Mouse (Mus musculus) intestine, embryonic 15.5 days (tissue): Measurements from ENCODE around the gene Zfp937. TPM values are rescaled to one million over a fixed set of nuclear protein-coding genes. Genes with fewer than 3 reads are reported as not detected.
"Not testable (repeated sequence)": the region's sequence is repeated elsewhere in the genome, so short reads cannot be mapped to it uniquely, and the experiment has no call there.

Experiments
- ATAC-seq: fragments of 200-750 bp; cut with Nextera tagmentation; 2 replicates; pipeline ENCODE4 v1.8.0; 2017; ENCODE audit warnings: moderate TSS enrichment, moderate library complexity
- H3K27ac ChIP-seq: fragments of 300-500 bp; sonication (generic); 2 replicates; pipeline ENCODE4 v1.5.1; 2015; ENCODE audit warnings: mild to moderate bottlenecking, inconsistent platforms
- H3K27me3 ChIP-seq: fragments of 300-500 bp; sonication (generic); replicated peaks from 2 replicates; pipeline ENCODE4 v1.6.1; 2015; ENCODE audit warnings: inconsistent platforms
- H3K36me3 ChIP-seq: fragments of 300-500 bp; sonication (generic); 2 replicates; pipeline ENCODE4 v1.6.1; 2015; ENCODE audit warnings: inconsistent platforms
- H3K4me1 ChIP-seq: fragments of 300-500 bp; sonication (generic); replicated peaks from 2 replicates; pipeline ENCODE4 v1.6.1; 2015; ENCODE audit warnings: inconsistent platforms
- H3K4me2 ChIP-seq: fragments of 300-500 bp; sonication (generic); replicated peaks from 2 replicates; pipeline ENCODE4 v1.6.1; 2015; ENCODE audit warnings: mild to moderate bottlenecking, inconsistent platforms
- H3K4me3 ChIP-seq: fragments of 300-500 bp; sonication (generic); replicated peaks from 2 replicates; pipeline ENCODE4 v1.5.1; 2015; ENCODE audit warnings: inconsistent platforms
- H3K9ac ChIP-seq: fragments of 300-500 bp; sonication (generic); 2 replicates; pipeline ENCODE4 v1.6.1; 2015; ENCODE audit warnings: inconsistent platforms
- H3K9me3 ChIP-seq: fragments of 300-500 bp; sonication (generic); 2 replicates; pipeline ENCODE4 v1.6.1; 2016; ENCODE audit warnings: inconsistent platforms
- WGBS: fragments of 180-500 bp; shearing (Covaris S2); methylation state at CpG from one replicate; pipeline ENCODE4 v1.1.7; 2015; 5-methylcytosine and 5-hydroxymethylcytosine counted together
- polyA plus RNA-seq: library from polyadenylated mRNA; unstranded; fragments of >200 nt; fragmentation: Nextera tagmentation; extraction: Ambion mirVana; gene quantifications from 2 replicates; pipeline ENCODE4 v1.2.1, GENCODE M21; 2015

The Zfp937 gene
- 8.9 and 9.7 TPM in 2 replicates for polyA plus RNA-seq

GRCm38 (mm10) chr2:150217600-150218362 lies at the start of gene Zfp937:
Gene Zfp937, plus strand, starts transcription at chr2:150218073.
- H3K4me1 ChIP-seq, H3K27me3 ChIP-seq, H3K9me3 ChIP-seq, H3K36me3 ChIP-seq: not testable (repeated sequence)
- peak; percentile 100 for ATAC-seq
- Histone ChIP-seq H3K4me3 (peak within 1 kb of the TSS; percentile 42), H3K4me2 (peak within 1 kb of the TSS; percentile 58), H3K27ac (peak within 1 kb of the TSS; percentile 67), H3K9ac (peak within 1 kb of the TSS; percentile 44)
- under 1% methylated on average over 15 of the region's 15 CpGs for WGBS

DNA sequence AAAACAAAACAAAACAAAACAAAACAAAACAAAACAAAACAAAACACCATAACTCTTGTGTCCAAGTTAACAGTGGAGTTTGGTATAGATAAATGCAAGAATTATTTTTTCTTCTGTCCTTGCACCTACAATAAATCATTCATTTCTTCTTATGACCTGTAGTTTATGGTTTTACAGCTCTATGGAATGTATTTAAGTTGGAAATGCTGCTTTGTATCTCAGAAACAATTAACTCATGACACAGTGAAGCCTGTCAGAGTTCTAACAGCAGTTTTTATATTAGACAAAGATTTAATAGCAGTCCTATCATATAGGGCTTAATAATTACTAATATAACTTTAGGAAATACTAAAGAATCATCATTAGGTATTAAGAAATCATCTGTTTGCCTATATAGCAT lies 44.0 kb upstream of the Zfp937 start:
- H3K9me3 ChIP-seq: no peaks in the 10 kb centered on the region
- no peaks in the 10 kb centered on the region for H3K27me3 ChIP-seq
- H3K36me3 ChIP-seq: no peaks in the 10 kb centered on the region
- no peaks in the 10 kb centered on the region for H3K4me1 ChIP-seq
- H3K4me3 ChIP-seq: no peak overlapping the region
- no peak overlapping the region for H3K4me2 ChIP-seq
- no peak overlapping the region for H3K27ac ChIP-seq
- no peak overlapping the region for H3K9ac ChIP-seq
- peak; percentile 89 for ATAC-seq

GRCm38 (mm10) chr2:150179579-150179978 lies 38.3 kb upstream of the Zfp937 start, which contains the start of gene Gm10770:
Gene Gm10770, minus strand, starts transcription at chr2:150179679.
- 87% methylated on average over 4 of the region's 4 CpGs for WGBS
- H3K4me1 ChIP-seq, H3K9ac ChIP-seq, H3K36me3 ChIP-seq, H3K4me3 ChIP-seq, H3K27me3 ChIP-seq, H3K9me3 ChIP-seq, ATAC-seq, H3K27ac ChIP-seq, H3K4me2 ChIP-seq: not testable (repeated sequence)

DNA sequence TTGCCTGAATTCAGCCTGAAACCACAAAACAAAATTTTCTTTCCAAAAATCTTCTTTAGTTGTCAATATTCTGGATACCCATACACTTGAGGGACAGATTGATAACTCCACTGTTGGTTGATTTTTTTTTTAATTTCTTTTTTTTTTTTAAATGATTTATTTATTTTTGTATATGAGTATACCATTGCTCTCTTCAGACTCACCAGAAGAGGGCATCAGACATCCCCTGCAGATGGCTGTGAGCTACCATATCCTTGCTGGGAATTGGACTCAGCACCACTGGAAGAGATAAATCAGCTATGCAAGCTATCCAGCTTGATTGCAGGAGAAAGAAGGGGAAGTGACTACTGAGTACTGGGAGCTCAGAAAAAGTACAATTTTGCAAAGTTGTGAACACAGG lies 36.8 kb upstream of the Zfp937 start:
- not testable (repeated sequence) for H3K9me3 ChIP-seq, H3K27me3 ChIP-seq, ATAC-seq, H3K9ac ChIP-seq, H3K4me1 ChIP-seq, H3K27ac ChIP-seq, H3K36me3 ChIP-seq, H3K4me2 ChIP-seq, H3K4me3 ChIP-seq

GRCm38 (mm10) chr2:150181570-150181999 lies 36.3 kb upstream of the Zfp937 start, which contains the start of gene Gm14139:
Gene Gm14139, plus strand, starts transcription at chr2:150181755.
- H3K27me3 ChIP-seq, H3K4me3 ChIP-seq, ATAC-seq, H3K27ac ChIP-seq, H3K4me1 ChIP-seq, H3K36me3 ChIP-seq, H3K9ac ChIP-seq, H3K9me3 ChIP-seq, H3K4me2 ChIP-seq: not testable (repeated sequence)
- WGBS: 73% methylated on average over 7 of the region's 7 CpGs

GRCm38 (mm10) chr2:150218363-150218725 lies 471 bp downstream of the Zfp937 start:
- H3K9me3 ChIP-seq, ATAC-seq, H3K27me3 ChIP-seq, H3K36me3 ChIP-seq, H3K4me1 ChIP-seq: not testable (repeated sequence)
- 10% methylated on average over 4 of the region's 4 CpGs for WGBS
- H3K27ac ChIP-seq: peak overlapping the region; percentile 67; the same call in 1 of the 2 replicates
- H3K4me2 ChIP-seq: peak overlapping the region; percentile 58
- peak overlapping the region; percentile 42 for H3K4me3 ChIP-seq
- H3K9ac ChIP-seq: peak overlapping the region; percentile 44

GRCm38 (mm10) chr2:150223263-150223662 lies 5.4 kb downstream of the Zfp937 start:
- not testable (repeated sequence) for H3K9me3 ChIP-seq, H3K4me2 ChIP-seq, H3K4me1 ChIP-seq, H3K4me3 ChIP-seq, ATAC-seq, H3K27ac ChIP-seq, H3K36me3 ChIP-seq, H3K9ac ChIP-seq, H3K27me3 ChIP-seq

DNA sequence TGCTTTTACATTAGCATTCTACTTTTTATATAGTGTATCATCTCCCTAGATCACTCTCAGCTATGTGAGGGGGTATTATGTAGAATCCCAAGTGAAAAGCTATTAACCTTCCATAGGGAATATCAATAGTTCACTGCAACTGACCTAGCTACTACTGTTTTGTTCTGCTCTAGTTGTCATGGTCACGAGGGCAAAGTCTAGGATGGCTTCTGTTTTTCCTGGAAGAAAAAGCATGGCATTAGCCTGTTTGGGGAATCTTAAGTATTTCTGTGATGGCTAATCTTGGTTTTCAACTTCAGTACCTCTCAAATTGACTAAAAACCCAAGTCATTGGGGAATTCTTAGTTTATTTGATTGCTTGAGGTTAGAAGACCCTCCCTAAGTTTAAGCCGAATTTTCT lies 25.3 kb downstream of the Zfp937 start:
- 91% methylated on average over 2 of the region's 2 CpGs for WGBS
- ATAC-seq: no peak

DNA sequence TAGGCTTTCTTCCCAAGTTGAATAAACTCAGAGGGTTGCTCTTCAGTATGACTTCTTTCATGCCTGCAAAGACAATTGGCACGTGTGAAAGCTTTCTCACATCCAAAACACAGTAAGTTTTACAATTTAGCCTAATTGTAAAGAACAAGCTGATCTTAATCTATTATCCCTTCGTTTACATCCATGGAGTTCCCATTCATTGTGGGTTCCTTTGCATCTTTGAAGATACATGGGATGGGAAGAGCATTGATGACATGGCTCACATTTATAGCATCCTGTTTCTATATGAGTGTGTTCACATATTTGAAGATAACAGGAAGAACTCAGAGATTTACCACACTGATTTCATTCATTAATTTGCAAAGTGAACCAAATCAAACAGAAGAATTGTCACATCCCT lies 37.6 kb downstream of the Zfp937 start, which contains the start of gene Gm21994:
Gene Gm21994 (minus strand): TSS at position 101 of the 400 bp plus-strand sequence.
- H3K9ac ChIP-seq, H3K36me3 ChIP-seq, H3K27me3 ChIP-seq, H3K4me3 ChIP-seq, H3K9me3 ChIP-seq, ATAC-seq, H3K27ac ChIP-seq, H3K4me1 ChIP-seq, H3K4me2 ChIP-seq: not testable (repeated sequence)
- 62% methylated on average over 2 of the region's 2 CpGs for WGBS

More for the DNA sequence above, 25.3 kb downstream of the Zfp937 start:
- no peak overlapping the region for H3K4me2 ChIP-seq
- no peak overlapping the region for H3K4me3 ChIP-seq
- no peaks in the 10 kb centered on the region for H3K27me3 ChIP-seq
- no peak overlapping the region for H3K9ac ChIP-seq
- H3K27ac ChIP-seq: no peak overlapping the region
- peaks cover 1% of the 10 kb centered on the region; the same call in 1 of the 2 replicates for H3K36me3 ChIP-seq
- H3K9me3 ChIP-seq: 0 out of 2 replicates have a peak, but pooled peaks cover 4% of the 10 kb centered on the region
- no peaks in the 10 kb centered on the region for H3K4me1 ChIP-seq

DNA sequence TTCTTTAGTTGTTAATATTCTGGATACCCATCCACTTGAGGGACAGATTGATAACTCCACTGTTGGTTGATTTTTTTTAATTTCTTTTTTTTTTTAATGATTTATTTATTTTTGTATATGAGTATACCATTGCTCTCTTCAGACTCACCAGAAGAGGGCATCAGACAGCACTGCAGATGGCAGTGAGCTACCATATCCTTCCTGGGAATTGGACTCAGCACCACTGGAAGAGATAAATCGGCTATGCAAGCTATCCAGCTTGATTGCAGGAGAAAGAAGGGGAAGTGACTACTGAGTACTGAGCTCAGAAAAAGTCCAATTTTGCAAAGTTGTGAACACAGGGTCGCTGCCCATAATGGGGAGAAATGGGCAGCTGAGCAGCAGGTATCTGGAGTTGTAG lies 39.0 kb downstream of the Zfp937 start:
- H3K36me3 ChIP-seq, ATAC-seq, H3K9me3 ChIP-seq, H3K4me2 ChIP-seq, H3K27ac ChIP-seq, H3K9ac ChIP-seq, H3K27me3 ChIP-seq, H3K4me1 ChIP-seq, H3K4me3 ChIP-seq: not testable (repeated sequence)
- 66% methylated on average over 2 of the region's 2 CpGs for WGBS

- H3K4me2 ChIP-seq, H3K9ac ChIP-seq, ATAC-seq, H3K9me3 ChIP-seq, H3K27me3 ChIP-seq, H3K27ac ChIP-seq, H3K4me1 ChIP-seq, H3K4me3 ChIP-seq, H3K36me3 ChIP-seq: not testable (repeated sequence)
- 75% methylated on average over 4 of the region's 4 CpGs for WGBS
Observed at GRCm38 (mm10) chr2:150257291-150257690, 39.4 kb downstream of the Zfp937 start, which contains the start of gene Gm14124. Gene Gm14124, plus strand, starts transcription at chr2:150257517.
